Mouse (Mus musculus): ENCODE results near the gene Slmap. TPM values are rescaled to one million over a fixed set of nuclear protein-coding genes. Genes with fewer than 3 reads are reported as not detected.
A peak's percentile ranks its signal among the peaks of the same experiment; 100 is the strongest.
"Not testable (repeated sequence)": the region's sequence is repeated elsewhere in the genome, so short reads cannot be mapped to it uniquely, and the experiment has no call there.

The Slmap gene
- 15.8 and 16.7 TPM in 2 replicates for polyA plus RNA-seq (2016; fragmentation: Nextera tagmentation; extraction: Ambion mirVana)

- 11% methylated on average over 33 of the region's 33 CpGs for WGBS
- peak; percentile 97 for DNase-seq (ENCODE audit: low spot score)
- peak within 1 kb of the TSS; percentile 94 for H3K27ac ChIP-seq (replicated peaks)
- H3K9me3 ChIP-seq, result no peaks in the 10 kb centered on the region
- peaks cover 15% of the 10 kb centered on the region for H3K36me3 ChIP-seq (replicated peaks)
- H3K4me3 ChIP-seq, result peak within 1 kb of the TSS; percentile 98
- no peaks in the 10 kb centered on the region for H3K27me3 ChIP-seq (replicated peaks; ENCODE audit: low read depth, poor library complexity, severe bottlenecking)
- peaks cover 32% of the 10 kb centered on the region for H3K4me1 ChIP-seq
These were observed at the start of gene Slmap for GRCm38 (mm10) chr14:26534757-26535479. TSS of gene Slmap (minus strand) at chr14:26534931.

GRCm38 (mm10) chr14:26583645-26584044, 48.9 kb upstream of the Slmap start:
- Histone ChIP-seq H3K4me3 (no peak overlapping the region), H3K36me3 (replicated peaks) (peaks cover 25% of the 10 kb centered on the region), H3K27ac (replicated peaks) (no peak overlapping the region), H3K9me3 (no peaks in the 10 kb centered on the region), H3K27me3 (replicated peaks; ENCODE audit: low read depth, poor library complexity, severe bottlenecking) (no peaks in the 10 kb centered on the region), H3K4me1 (peaks cover 13% of the 10 kb centered on the region)
- WGBS, result 94% methylated on average over 2 of the region's 3 CpGs
- DNase-seq (ENCODE audit: low spot score), result no peak

GRCm38 (mm10) chr14:26579346-26580343, 44.9 kb upstream of the Slmap start:
- no peaks in the 10 kb centered on the region for H3K9me3 ChIP-seq
- H3K27me3 ChIP-seq (replicated peaks; ENCODE audit: low read depth, poor library complexity, severe bottlenecking), result no peaks in the 10 kb centered on the region
- peaks cover 13% of the 10 kb centered on the region for H3K4me1 ChIP-seq
- under 1% methylated on average over 79 of the region's 79 CpGs for WGBS
- DNase-seq (ENCODE audit: low spot score), result peak; percentile 93
- peak overlapping the region; percentile 95 for H3K4me3 ChIP-seq
- peaks cover 12% of the 10 kb centered on the region for H3K36me3 ChIP-seq (replicated peaks)
- H3K27ac ChIP-seq (replicated peaks), result peak overlapping the region; percentile 100

- H3K9me3 ChIP-seq, result no peaks in the 10 kb centered on the region
- H3K36me3 ChIP-seq (replicated peaks), result peaks cover 12% of the 10 kb centered on the region
- 79% methylated on average over 6 of the region's 6 CpGs for WGBS
- peak overlapping the region; percentile 95 for H3K4me3 ChIP-seq
- peaks cover 13% of the 10 kb centered on the region for H3K4me1 ChIP-seq
- DNase-seq (ENCODE audit: low spot score), result no peak
- H3K27me3 ChIP-seq (replicated peaks; ENCODE audit: low read depth, poor library complexity, severe bottlenecking), result no peaks in the 10 kb centered on the region
- H3K27ac ChIP-seq (replicated peaks), result no peak overlapping the region
These were observed 44.1 kb upstream of the Slmap start for GRCm38 (mm10) chr14:26578791-26579191.

GRCm38 (mm10) chr14:26576255-26576780, 41.6 kb upstream of the Slmap start:
- no peak for DNase-seq (ENCODE audit: low spot score)
- no peak overlapping the region for H3K27ac ChIP-seq (replicated peaks)

GRCm38 (mm10) chr14:26573556-26573955, 38.8 kb upstream of the Slmap start, which contains the start of gene Dennd6a:
TSS of gene Dennd6a (plus strand) at chr14:26573856.
- 86% methylated on average over 5 of the region's 5 CpGs for WGBS

More at GRCm38 (mm10) chr14:26576255-26576780, 41.6 kb upstream of the Slmap start:
- Histone ChIP-seq H3K9me3 (no peaks in the 10 kb centered on the region), H3K27me3 (replicated peaks; ENCODE audit: low read depth, poor library complexity, severe bottlenecking) (no peaks in the 10 kb centered on the region), H3K36me3 (replicated peaks) (no peaks in the 10 kb centered on the region), H3K4me3 (no peak overlapping the region), H3K4me1 (peaks cover 13% of the 10 kb centered on the region)
- 71% methylated on average over 3 of the region's 3 CpGs for WGBS

GRCm38 (mm10) chr14:26571951-26572675, 37.4 kb upstream of the Slmap start:
- no peaks in the 10 kb centered on the region for H3K27me3 ChIP-seq (replicated peaks; ENCODE audit: low read depth, poor library complexity, severe bottlenecking)
- no peak overlapping the region for H3K27ac ChIP-seq (replicated peaks)
- no peaks in the 10 kb centered on the region for H3K9me3 ChIP-seq
- no peak for DNase-seq (ENCODE audit: low spot score)
- WGBS, result 57% methylated on average over 4 of the region's 4 CpGs
- H3K36me3 ChIP-seq (replicated peaks), result no peaks in the 10 kb centered on the region
- H3K4me3 ChIP-seq, result no peak overlapping the region
- no peaks in the 10 kb centered on the region for H3K4me1 ChIP-seq

More at GRCm38 (mm10) chr14:26573556-26573955, 38.8 kb upstream of the Slmap start, which contains the start of gene Dennd6a:
- H3K36me3 ChIP-seq (replicated peaks); H3K9me3 ChIP-seq; DNase-seq (ENCODE audit: low spot score); H3K4me1 ChIP-seq; H3K27me3 ChIP-seq (replicated peaks; ENCODE audit: low read depth, poor library complexity, severe bottlenecking); H3K27ac ChIP-seq (replicated peaks); H3K4me3 ChIP-seq: not testable (repeated sequence)

GRCm38 (mm10) chr14:26569880-26570279, 35.1 kb upstream of the Slmap start:
- Histone ChIP-seq H3K4me3 (no peak overlapping the region), H3K36me3 (replicated peaks) (no peaks in the 10 kb centered on the region)
- WGBS, result 85% methylated on average over 4 of the region's 4 CpGs

GRCm38 (mm10) chr14:26562247-26562646, 27.5 kb upstream of the Slmap start:
- peaks cover 8% of the 10 kb centered on the region for H3K4me1 ChIP-seq
- no peak overlapping the region for H3K27ac ChIP-seq (replicated peaks)
- no peak for DNase-seq (ENCODE audit: low spot score)
- H3K4me3 ChIP-seq, result no peak overlapping the region
- WGBS, result 83% methylated on average over 2 of the region's 2 CpGs
- H3K27me3 ChIP-seq (replicated peaks; ENCODE audit: low read depth, poor library complexity, severe bottlenecking), result no peaks in the 10 kb centered on the region
- no peaks in the 10 kb centered on the region for H3K36me3 ChIP-seq (replicated peaks)
- H3K9me3 ChIP-seq, result 0 out of 2 replicates have a peak, but pooled peaks cover 3% of the 10 kb centered on the region

More at GRCm38 (mm10) chr14:26569880-26570279, 35.1 kb upstream of the Slmap start:
- Histone ChIP-seq H3K27ac (replicated peaks) (no peak overlapping the region), H3K27me3 (replicated peaks; ENCODE audit: low read depth, poor library complexity, severe bottlenecking) (no peaks in the 10 kb centered on the region), H3K4me1 (no peaks in the 10 kb centered on the region), H3K9me3 (no peaks in the 10 kb centered on the region)
- DNase-seq (ENCODE audit: low spot score), result no peak

GRCm38 (mm10) chr14:26558536-26558935, 23.8 kb upstream of the Slmap start:
- no peak overlapping the region for H3K27ac ChIP-seq (replicated peaks)
- DNase-seq (ENCODE audit: low spot score), result no peak
- H3K4me1 ChIP-seq, result peaks cover 8% of the 10 kb centered on the region
- no peaks in the 10 kb centered on the region for H3K36me3 ChIP-seq (replicated peaks)
- H3K4me3 ChIP-seq, result no peak overlapping the region
- H3K27me3 ChIP-seq (replicated peaks; ENCODE audit: low read depth, poor library complexity, severe bottlenecking), result no peaks in the 10 kb centered on the region
- 91% methylated on average over 7 of the region's 7 CpGs for WGBS
- H3K9me3 ChIP-seq, result 0 out of 2 replicates have a peak, but pooled peaks cover 3% of the 10 kb centered on the region

- Histone ChIP-seq H3K4me3 (no peak overlapping the region), H3K4me1 (peaks cover 8% of the 10 kb centered on the region), H3K36me3 (replicated peaks) (no peaks in the 10 kb centered on the region), H3K27ac (replicated peaks) (no peak overlapping the region; the same call in 1 of the 2 replicates), H3K27me3 (replicated peaks; ENCODE audit: low read depth, poor library complexity, severe bottlenecking) (no peaks in the 10 kb centered on the region), H3K9me3 (0 out of 2 replicates have a peak, but pooled peaks cover 3% of the 10 kb centered on the region)
- WGBS, result 42% methylated on average over 1 of the region's 1 CpGs
- no peak for DNase-seq (ENCODE audit: low spot score)
These were observed 22.9 kb upstream of the Slmap start for GRCm38 (mm10) chr14:26557581-26557980.

Data from embryonic facial prominence, embryonic 10.5 days (tissue).